Mouse (Mus musculus) retina, postnatal 7 days (tissue): ENCODE measurements at regions not wholly inside any gene's neighbourhood (a gene's known extent, or its start where the extent isn't known, plus 50 kb on each side); places are given as distances from the start of the nearest gene placed in this dataset.

Experiments
- DNase-seq: peaks from one replicate; pipeline ENCODE4 v3.0.0-alpha.2; 2012; ENCODE audit warnings: low read depth, low spot score

GRCm38 (mm10) chr2:167782231-167782999 lies 92.8 kb upstream of the Tmem189 start:
- no peak for DNase-seq

GRCm38 (mm10) chr2:167781496-167781895 lies 91.9 kb upstream of the Tmem189 start:
- no peak for DNase-seq

GRCm38 (mm10) chr2:167778691-167779090 lies 89.1 kb upstream of the Tmem189 start:
- no peak for DNase-seq

- no peak for DNase-seq
Observed at GRCm38 (mm10) chr2:167778271-167778670, 88.6 kb upstream of the Tmem189 start.

GRCm38 (mm10) chr2:167777331-167778085 lies 87.9 kb upstream of the Tmem189 start:
- DNase-seq, result peak; percentile 23

- DNase-seq, result no peak
Observed at GRCm38 (mm10) chr2:167776251-167777168, 86.9 kb upstream of the Tmem189 start.

- no peak for DNase-seq
Observed at GRCm38 (mm10) chr2:167775218-167775915, 85.7 kb upstream of the Tmem189 start.

- DNase-seq, result no peak
Observed at GRCm38 (mm10) chr2:167774806-167775179, 85.2 kb upstream of the Tmem189 start.

GRCm38 (mm10) chr2:167774166-167774805 lies 84.7 kb upstream of the Tmem189 start:
- no peak for DNase-seq

GRCm38 (mm10) chr2:167772834-167773233 lies 83.2 kb upstream of the Tmem189 start:
- DNase-seq, result no peak

- DNase-seq, result no peak
Observed at GRCm38 (mm10) chr2:167767962-167768361, 78.3 kb upstream of the Tmem189 start.

- DNase-seq, result no peak
Observed at GRCm38 (mm10) chr2:167767371-167767770, 77.7 kb upstream of the Tmem189 start.

GRCm38 (mm10) chr2:167765811-167766210 lies 76.2 kb upstream of the Tmem189 start:
- no peak for DNase-seq

- peak; percentile 54 for DNase-seq
Observed at GRCm38 (mm10) chr2:167765072-167765800, 75.6 kb upstream of the Tmem189 start.

GRCm38 (mm10) chr2:167763891-167764410 lies 74.3 kb upstream of the Tmem189 start:
- no peak for DNase-seq

GRCm38 (mm10) chr2:167761404-167761936 lies 71.8 kb upstream of the Tmem189 start:
- DNase-seq, result no peak

- DNase-seq, result no peak
Observed at GRCm38 (mm10) chr2:167760681-167761403, 71.2 kb upstream of the Tmem189 start.

GRCm38 (mm10) chr2:167759603-167760390 lies 70.2 kb upstream of the Tmem189 start:
- no peak for DNase-seq
